Mouse (Mus musculus): ENCODE data around the gene Nrp1. TPM values are rescaled to one million over a fixed set of nuclear protein-coding genes. Genes with fewer than 3 reads are reported as not detected.

Gene Nrp1
- polyA plus RNA-seq, 1 experiment from 2014 or later = 42.8 TPM

- Histone ChIP-seq H3K9ac (replicated peaks; ENCODE audit: low read length) (no peak overlapping the region), H3K4me2 (ENCODE audit: low read depth, low read length) (no peak overlapping the region), H3K27ac (replicated peaks; ENCODE audit: low read depth, low read length) (no peak overlapping the region), H3K9me3 (replicated peaks; ENCODE audit: control insufficient read depth, low read length) (no peaks in the 10 kb centered on the region), H3K4me3 (ENCODE audit: low read depth, low read length) (no peak overlapping the region), H3K36me3 (replicated peaks; ENCODE audit: control insufficient read depth, insufficient read depth, low read depth, low read length) (no peaks in the 10 kb centered on the region), H3K27me3 (ENCODE audit: control insufficient read depth, insufficient read depth, low read length) (no peaks in the 10 kb centered on the region), H3K4me1 (ENCODE audit: control insufficient read depth, insufficient read depth, low read length) (no peaks in the 10 kb centered on the region)
- ATAC-seq (replicated peaks; ENCODE audit: insufficient number of reproducible peaks, low FRiP score, low TSS enrichment, low read depth) (no peak), DNase-seq (ENCODE audit: low spot score) (no peak)
Observed at GRCm38 (mm10) chr8:128508723-128509122, 150.3 kb downstream of the Nrp1 start.

GRCm38 (mm10) chr8:128511021-128511420, 152.6 kb downstream of the Nrp1 start:
- H3K4me2 ChIP-seq (ENCODE audit: low read depth, low read length) = no peak overlapping the region
- H3K9me3 ChIP-seq (replicated peaks; ENCODE audit: control insufficient read depth, low read length) = no peaks in the 10 kb centered on the region
- no peak overlapping the region for H3K9ac ChIP-seq (replicated peaks; ENCODE audit: low read length)
- H3K27me3 ChIP-seq (ENCODE audit: control insufficient read depth, insufficient read depth, low read length) = no peaks in the 10 kb centered on the region
- ATAC-seq (replicated peaks; ENCODE audit: insufficient number of reproducible peaks, low FRiP score, low TSS enrichment, low read depth) (no peak), DNase-seq (ENCODE audit: low spot score) (no peak)
- no peaks in the 10 kb centered on the region for H3K4me1 ChIP-seq (ENCODE audit: control insufficient read depth, insufficient read depth, low read length)
- H3K27ac ChIP-seq (replicated peaks; ENCODE audit: low read depth, low read length) = no peak overlapping the region
- no peak overlapping the region for H3K4me3 ChIP-seq (ENCODE audit: low read depth, low read length)
- no peaks in the 10 kb centered on the region for H3K36me3 ChIP-seq (replicated peaks; ENCODE audit: control insufficient read depth, insufficient read depth, low read depth, low read length)

- DNase-seq (ENCODE audit: low spot score) (no peak), ATAC-seq (replicated peaks; ENCODE audit: insufficient number of reproducible peaks, low FRiP score, low TSS enrichment, low read depth) (no peak)
- Histone ChIP-seq H3K9me3 (replicated peaks; ENCODE audit: control insufficient read depth, low read length) (no peaks in the 10 kb centered on the region), H3K27ac (replicated peaks; ENCODE audit: low read depth, low read length) (no peak overlapping the region), H3K27me3 (ENCODE audit: control insufficient read depth, insufficient read depth, low read length) (no peaks in the 10 kb centered on the region), H3K9ac (replicated peaks; ENCODE audit: low read length) (no peak overlapping the region), H3K4me1 (ENCODE audit: control insufficient read depth, insufficient read depth, low read length) (no peaks in the 10 kb centered on the region), H3K4me2 (ENCODE audit: low read depth, low read length) (no peak overlapping the region), H3K4me3 (ENCODE audit: low read depth, low read length) (no peak overlapping the region), H3K36me3 (replicated peaks; ENCODE audit: control insufficient read depth, insufficient read depth, low read depth, low read length) (no peaks in the 10 kb centered on the region)
- 81% methylated on average over 1 of the region's 1 CpGs for WGBS
Observed at GRCm38 (mm10) chr8:128511732-128512131, 153.3 kb downstream of the Nrp1 start.

- DNase-seq (ENCODE audit: low spot score) (no peak), ATAC-seq (replicated peaks; ENCODE audit: insufficient number of reproducible peaks, low FRiP score, low TSS enrichment, low read depth) (no peak)
- Histone ChIP-seq H3K27me3 (ENCODE audit: control insufficient read depth, insufficient read depth, low read length) (no peaks in the 10 kb centered on the region), H3K9me3 (replicated peaks; ENCODE audit: control insufficient read depth, low read length) (no peaks in the 10 kb centered on the region), H3K36me3 (replicated peaks; ENCODE audit: control insufficient read depth, insufficient read depth, low read depth, low read length) (no peaks in the 10 kb centered on the region), H3K4me2 (ENCODE audit: low read depth, low read length) (no peak overlapping the region), H3K27ac (replicated peaks; ENCODE audit: low read depth, low read length) (no peak overlapping the region), H3K4me1 (ENCODE audit: control insufficient read depth, insufficient read depth, low read length) (no peaks in the 10 kb centered on the region), H3K9ac (replicated peaks; ENCODE audit: low read length) (no peak overlapping the region), H3K4me3 (ENCODE audit: low read depth, low read length) (no peak overlapping the region)
- 92% methylated on average over 3 of the region's 3 CpGs for WGBS
Observed at GRCm38 (mm10) chr8:128516846-128517446, 158.5 kb downstream of the Nrp1 start.

- H3K9me3 ChIP-seq (replicated peaks; ENCODE audit: control insufficient read depth, low read length) = no peaks in the 10 kb centered on the region
- no peaks in the 10 kb centered on the region for H3K4me1 ChIP-seq (ENCODE audit: control insufficient read depth, insufficient read depth, low read length)
- no peak overlapping the region for H3K9ac ChIP-seq (replicated peaks; ENCODE audit: low read length)
- no peak overlapping the region for H3K4me2 ChIP-seq (ENCODE audit: low read depth, low read length)
- DNase-seq (ENCODE audit: low spot score) = no peak
- H3K4me3 ChIP-seq (ENCODE audit: low read depth, low read length) = no peak overlapping the region
- H3K27me3 ChIP-seq (ENCODE audit: control insufficient read depth, insufficient read depth, low read length) = no peaks in the 10 kb centered on the region
- no peaks in the 10 kb centered on the region for H3K36me3 ChIP-seq (replicated peaks; ENCODE audit: control insufficient read depth, insufficient read depth, low read depth, low read length)
- WGBS = 67% methylated on average over 4 of the region's 4 CpGs
- H3K27ac ChIP-seq (replicated peaks; ENCODE audit: low read depth, low read length) = no peak overlapping the region
- ATAC-seq (replicated peaks; ENCODE audit: insufficient number of reproducible peaks, low FRiP score, low TSS enrichment, low read depth) = no peak
Observed at GRCm38 (mm10) chr8:128517546-128518102, 159.2 kb downstream of the Nrp1 start.

- H3K9me3 ChIP-seq (replicated peaks; ENCODE audit: control insufficient read depth, low read length) = no peaks in the 10 kb centered on the region
- no peaks in the 10 kb centered on the region for H3K36me3 ChIP-seq (replicated peaks; ENCODE audit: control insufficient read depth, insufficient read depth, low read depth, low read length)
- no peak overlapping the region for H3K9ac ChIP-seq (replicated peaks; ENCODE audit: low read length)
- WGBS = 83% methylated on average over 1 of the region's 1 CpGs
- no peak overlapping the region for H3K4me3 ChIP-seq (ENCODE audit: low read depth, low read length)
- no peak overlapping the region for H3K27ac ChIP-seq (replicated peaks; ENCODE audit: low read depth, low read length)
- no peaks in the 10 kb centered on the region for H3K4me1 ChIP-seq (ENCODE audit: control insufficient read depth, insufficient read depth, low read length)
- H3K4me2 ChIP-seq (ENCODE audit: low read depth, low read length) = no peak overlapping the region
- no peaks in the 10 kb centered on the region for H3K27me3 ChIP-seq (ENCODE audit: control insufficient read depth, insufficient read depth, low read length)
- no peak for DNase-seq (ENCODE audit: low spot score)
- no peak for ATAC-seq (replicated peaks; ENCODE audit: insufficient number of reproducible peaks, low FRiP score, low TSS enrichment, low read depth)
Observed at GRCm38 (mm10) chr8:128519366-128519765, 161.0 kb downstream of the Nrp1 start.

- Histone ChIP-seq H3K9ac (replicated peaks; ENCODE audit: low read length) (no peak overlapping the region), H3K4me1 (ENCODE audit: control insufficient read depth, insufficient read depth, low read length) (no peaks in the 10 kb centered on the region), H3K9me3 (replicated peaks; ENCODE audit: control insufficient read depth, low read length) (no peaks in the 10 kb centered on the region), H3K27me3 (ENCODE audit: control insufficient read depth, insufficient read depth, low read length) (no peaks in the 10 kb centered on the region), H3K27ac (replicated peaks; ENCODE audit: low read depth, low read length) (no peak overlapping the region), H3K36me3 (replicated peaks; ENCODE audit: control insufficient read depth, insufficient read depth, low read depth, low read length) (no peaks in the 10 kb centered on the region), H3K4me2 (ENCODE audit: low read depth, low read length) (no peak overlapping the region), H3K4me3 (ENCODE audit: low read depth, low read length) (no peak overlapping the region)
- 63% methylated on average over 7 of the region's 7 CpGs for whole genome bisulfite sequencing
- DNase-seq (ENCODE audit: low spot score) = peak; percentile 10
- no peak for ATAC-seq (replicated peaks; ENCODE audit: insufficient number of reproducible peaks, low FRiP score, low TSS enrichment, low read depth)
Observed at GRCm38 (mm10) chr8:128523825-128524224, 165.4 kb downstream of the Nrp1 start.

- H3K4me3 ChIP-seq (ENCODE audit: low read depth, low read length) = no peak overlapping the region
- no peaks in the 10 kb centered on the region for H3K36me3 ChIP-seq (replicated peaks; ENCODE audit: control insufficient read depth, insufficient read depth, low read depth, low read length)
- ATAC-seq (replicated peaks; ENCODE audit: insufficient number of reproducible peaks, low FRiP score, low TSS enrichment, low read depth) (no peak), DNase-seq (ENCODE audit: low spot score) (no peak)
- H3K27me3 ChIP-seq (ENCODE audit: control insufficient read depth, insufficient read depth, low read length) = no peaks in the 10 kb centered on the region
- no peaks in the 10 kb centered on the region for H3K9me3 ChIP-seq (replicated peaks; ENCODE audit: control insufficient read depth, low read length)
- H3K4me2 ChIP-seq (ENCODE audit: low read depth, low read length) = no peak overlapping the region
- no peak overlapping the region for H3K9ac ChIP-seq (replicated peaks; ENCODE audit: low read length)
- WGBS = 75% methylated on average over 1 of the region's 1 CpGs
- H3K27ac ChIP-seq (replicated peaks; ENCODE audit: low read depth, low read length) = no peak overlapping the region
- H3K4me1 ChIP-seq (ENCODE audit: control insufficient read depth, insufficient read depth, low read length) = peaks cover 2% of the 10 kb centered on the region; the same call in 1 of the 2 replicates
Observed at GRCm38 (mm10) chr8:128525912-128526311, 167.5 kb downstream of the Nrp1 start.

Measured in embryonic facial prominence, embryonic 11.5 days (tissue).